Mouse (Mus musculus) layer of hippocampus, postnatal 10 days (tissue): Measurements from ENCODE around the gene Ctrc. TPM values are rescaled to one million over a fixed set of nuclear protein-coding genes. Genes with fewer than 3 reads are reported as not detected.
"Not testable (repeated sequence)": the region's sequence is repeated elsewhere in the genome, so short reads cannot be mapped to it uniquely, and the experiment has no call there.

Experiments
- DNase-seq, 2 experiments: peaks; one replicate each; pipeline ENCODE4 v3.0.0; 2021; ENCODE audit warnings: low spot score in 2 of 2
- total RNA-seq, 2 experiments: library from RNA; stranded (reverse); gene quantifications; 2 replicates each; pipeline ENCODE4 v1.2.3; 2021

The Ctrc gene
- total RNA-seq, 2 experiments from 2014 or later = not detected

GRCm38 (mm10) chr4:141789564-141790218, 56.5 kb downstream of the Ctrc start:
- DNase-seq = no peak

DNA sequence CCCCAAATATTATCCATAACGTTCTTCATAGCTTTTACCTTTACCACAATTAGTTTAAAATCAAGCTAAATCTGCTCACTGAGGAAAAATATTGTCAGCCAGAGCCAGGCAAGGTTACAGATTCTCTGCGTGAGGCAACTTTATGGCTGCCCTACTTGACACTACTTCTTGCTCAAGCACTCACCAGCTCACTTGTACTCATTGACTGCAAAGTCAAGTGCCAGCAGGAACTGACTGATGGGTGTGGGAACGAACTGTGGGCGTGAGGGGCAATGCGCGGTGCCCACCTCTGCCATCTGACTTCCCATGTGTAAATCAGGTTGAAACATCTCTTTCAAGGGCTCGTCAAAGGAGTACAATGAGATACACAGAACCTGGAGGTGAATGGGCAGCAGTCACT, 58.7 kb downstream of the Ctrc start:
- DNase-seq = no peak

DNA sequence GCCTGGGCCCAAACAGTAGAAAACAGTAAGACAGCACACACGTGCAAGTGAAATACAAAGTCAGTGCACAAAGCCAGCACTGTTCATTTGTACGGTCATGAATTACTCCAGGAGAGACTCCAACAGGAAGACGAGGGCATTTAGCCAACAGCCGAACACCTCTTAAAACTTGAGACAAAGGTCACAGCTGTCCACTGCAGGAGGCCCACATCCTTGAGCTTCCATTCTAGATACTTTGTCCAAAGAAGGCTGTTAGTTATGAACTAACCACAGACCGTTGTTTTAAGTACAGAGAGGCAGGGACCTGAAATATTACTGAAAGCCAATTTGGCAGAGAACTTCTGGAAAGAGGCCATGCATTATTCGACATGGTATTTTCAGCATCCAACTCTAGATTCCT, 59.1 kb downstream of the Ctrc start:
- no peak for DNase-seq

DNA sequence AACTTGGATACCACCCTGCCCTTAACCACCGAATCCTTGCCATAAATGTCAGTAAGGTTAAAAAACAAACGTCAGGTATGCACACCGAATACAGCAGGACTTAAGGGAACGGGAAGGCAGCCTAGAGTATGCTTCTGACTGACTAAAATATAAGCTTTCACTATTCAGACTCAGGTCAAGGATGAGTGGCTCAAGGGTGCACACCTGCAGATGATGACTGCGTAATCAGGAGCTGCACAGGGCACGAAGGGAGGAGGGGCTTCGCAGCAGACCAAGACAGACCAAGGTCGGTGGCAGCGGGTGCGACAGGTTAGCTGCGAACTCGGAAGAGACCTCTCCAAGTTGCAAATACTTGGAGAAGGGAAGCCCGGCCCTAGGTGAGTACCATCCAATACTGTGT, 60.0 kb downstream of the Ctrc start:
- no peak for DNase-seq

- no peak for DNase-seq
Measured at GRCm38 (mm10) chr4:141784835-141785234, 61.3 kb downstream of the Ctrc start.

- no peak for DNase-seq
Measured at GRCm38 (mm10) chr4:141781201-141781985, 64.8 kb downstream of the Ctrc start.

- DNase-seq = no peak
Measured at GRCm38 (mm10) chr4:141779828-141780227, 66.3 kb downstream of the Ctrc start.

DNA sequence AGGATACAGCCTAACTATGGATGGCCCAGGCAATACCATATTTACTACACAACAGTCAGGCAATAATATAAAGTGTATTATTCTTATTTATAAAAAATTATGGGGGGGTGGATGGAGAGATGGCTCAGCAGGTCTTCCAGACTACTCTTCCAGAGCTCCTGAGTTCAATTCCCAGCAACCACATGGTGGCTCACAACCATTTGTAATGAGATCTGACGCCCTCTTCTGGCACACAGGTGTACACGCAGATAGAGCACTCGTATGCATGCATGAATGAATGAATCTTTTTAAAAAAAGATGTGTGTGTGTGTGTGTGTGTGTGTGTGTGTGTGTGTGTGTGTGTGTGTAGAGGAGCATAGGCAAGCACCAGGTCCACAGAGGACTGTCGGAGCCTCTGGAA, 73.1 kb downstream of the Ctrc start:
- not testable (repeated sequence) for DNase-seq

DNA sequence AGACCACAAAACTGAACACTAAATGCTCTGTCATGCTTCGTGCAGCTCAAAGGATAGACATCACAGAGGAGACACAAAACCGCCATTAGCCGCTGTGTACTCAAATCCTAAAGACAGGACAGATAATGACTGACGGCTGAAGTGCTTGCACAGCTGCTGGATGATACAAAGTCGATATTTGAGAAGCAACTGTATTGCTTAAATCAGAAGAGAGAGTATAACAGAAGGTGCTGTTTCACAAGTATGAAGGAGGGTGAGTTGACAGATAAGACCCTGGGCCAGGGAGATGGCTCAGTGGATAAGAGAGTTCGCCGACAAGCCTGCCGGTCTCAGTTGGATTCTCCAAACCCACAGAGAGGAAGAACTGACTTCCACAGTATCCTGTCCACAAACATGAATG, 74.3 kb downstream of the Ctrc start:
- no peak for DNase-seq

- no peak for DNase-seq
Measured at GRCm38 (mm10) chr4:141769501-141770160, 76.5 kb downstream of the Ctrc start.

DNA sequence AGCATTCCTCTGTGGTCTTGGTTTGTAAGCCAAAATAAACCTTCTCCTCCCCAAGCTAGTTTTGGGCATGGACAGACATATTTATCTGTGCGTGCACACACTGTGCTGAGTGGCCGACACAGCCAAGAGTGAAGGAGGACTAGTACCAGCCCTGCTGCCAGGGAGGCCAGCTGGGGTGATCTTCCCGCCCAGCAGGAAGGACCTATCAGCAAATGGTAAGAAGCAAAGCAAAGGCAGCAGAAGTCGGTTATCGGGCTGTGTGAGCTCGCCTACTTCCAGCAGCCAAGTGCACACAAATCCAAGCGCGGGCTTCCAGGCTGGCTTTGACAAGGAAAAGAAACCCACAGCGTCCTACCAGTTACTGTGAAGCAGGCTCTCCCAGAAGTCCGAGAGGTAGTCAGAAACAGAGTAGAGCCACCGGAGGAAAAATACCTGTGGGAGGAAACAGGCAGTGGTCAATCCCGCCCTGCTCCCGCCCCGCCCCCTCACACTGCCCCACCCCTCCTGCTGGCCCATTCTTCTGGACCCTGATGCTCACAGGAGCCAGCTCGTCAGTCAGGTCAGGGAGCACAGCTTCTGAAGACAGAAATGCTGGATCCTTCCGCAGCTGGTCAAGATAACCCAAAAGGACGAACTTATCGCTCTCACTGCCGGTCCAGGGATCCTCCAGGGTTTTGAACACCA, 78.7 kb downstream of the Ctrc start:
- peak; percentile 21 to 23 for DNase-seq

GRCm38 (mm10) chr4:141766668-141767352, 79.3 kb downstream of the Ctrc start:
- DNase-seq = peak; percentile 41 to 46

GRCm38 (mm10) chr4:141766316-141766667, 79.9 kb downstream of the Ctrc start:
- DNase-seq = peak in 1 of 2 experiments; percentile 43

DNA sequence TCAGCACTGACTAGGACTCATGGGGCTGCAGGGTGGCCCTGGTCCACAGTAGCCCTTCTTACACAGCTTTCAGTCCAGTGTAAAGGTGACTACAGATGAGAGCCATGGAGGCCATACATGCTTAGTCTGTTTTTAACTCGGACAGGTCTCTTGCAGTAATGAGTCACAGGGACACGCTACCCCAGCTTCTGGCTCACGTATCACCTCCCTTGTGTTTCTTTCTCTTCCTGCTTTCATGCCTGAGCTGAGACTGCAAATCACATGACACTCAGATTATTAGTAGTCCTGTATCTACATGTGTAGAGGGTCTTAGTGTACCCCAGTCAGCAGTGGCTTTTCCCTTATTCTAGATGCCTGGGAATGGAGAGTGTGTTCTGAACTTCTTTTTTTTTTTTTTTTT, 81.2 kb downstream of the Ctrc start:
- DNase-seq = no peak

Other genes starting within 250 kb of the Ctrc start
- 1 to 10 TPM; 4.6 to 5.0 TPM for gene Fblim1, start 240.3 kb downstream of the Ctrc start, total RNA-seq
- under 1 TPM; 0.69 to 0.98 TPM for gene Tmem82, start 227.7 kb downstream of the Ctrc start, total RNA-seq
- gene Slc25a34, start 222.5 kb downstream of the Ctrc start, total RNA-seq = 1 to 10 TPM; 2.4 TPM
- 10 to 100 TPM; 55.8 to 57.4 TPM for gene Plekhm2, start 181.5 kb downstream of the Ctrc start, total RNA-seq
- 1 to 10 TPM in 1 of 2 experiments, under 1 TPM in 1; 0.87 to 1.6 TPM for gene Rsc1a1, start 160.8 kb downstream of the Ctrc start, total RNA-seq
- 10 to 100 TPM; 31.1 to 31.9 TPM for gene Ddi2, start 122.9 kb downstream of the Ctrc start, total RNA-seq
- not detected for gene Agmat, start 99.7 kb downstream of the Ctrc start, total RNA-seq
- 10 to 100 TPM; 24.9 to 28.5 TPM for gene Dnajc16, start 55.4 kb downstream of the Ctrc start, total RNA-seq
- gene Casp9, start 52.7 kb downstream of the Ctrc start, total RNA-seq = 10 to 100 TPM; 21.7 to 22.7 TPM
- not detected for gene Cela2a, start 20.2 kb downstream of the Ctrc start, total RNA-seq
- gene Efhd2, start 28.6 kb upstream of the Ctrc start, total RNA-seq = 10 to 100 TPM; 43.8 to 46.9 TPM
- gene Fhad1, start 168.7 kb upstream of the Ctrc start, total RNA-seq = 1 to 10 TPM; 2.1 to 3.5 TPM
- gene Tmem51, start 237.9 kb upstream of the Ctrc start, total RNA-seq = 1 to 10 TPM; 7.7 TPM